Mouse (Mus musculus) liver, embryonic 14.5 days (tissue): ENCODE results near the gene Csf3.
"Not testable (repeated sequence)": the region's sequence is repeated elsewhere in the genome, so short reads cannot be mapped to it uniquely, and the experiment has no call there.

Experiments
- CTCF ChIP-seq: IDR thresholded peaks from 2 replicates; pipeline ENCODE4 v1.5.1; 2016; ENCODE audit warnings: antibody characterized with exemption, low read depth, control low read depth
- EP300 ChIP-seq: IDR thresholded peaks from 2 replicates; pipeline ENCODE4 v1.6.1; 2016; ENCODE audit warnings: antibody characterized with exemption, low read depth

DNA sequence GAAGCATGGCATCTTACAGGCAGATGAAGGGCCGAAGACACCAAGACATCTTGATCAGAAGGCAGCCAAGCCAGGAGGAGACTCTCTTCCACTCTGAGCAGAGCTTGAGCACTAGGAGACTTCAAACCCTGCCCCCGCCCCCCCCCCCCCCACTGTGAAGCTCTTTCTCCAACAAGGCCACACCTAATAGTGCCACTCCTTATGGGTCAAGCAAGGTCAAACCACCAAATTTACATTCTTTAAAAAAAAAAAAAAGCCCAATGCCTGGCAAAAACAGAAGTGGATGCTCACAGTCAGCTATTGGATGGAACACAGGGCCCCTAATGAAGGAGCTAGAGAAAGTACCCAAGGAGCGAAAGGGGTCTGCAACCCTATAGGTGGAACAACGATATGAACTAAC lies 20.5 kb upstream of the Csf3 start:
- TF ChIP-seq EP300, CTCF: not testable (repeated sequence)
